Mouse (Mus musculus) heart, postnatal 14 days (tissue): Measurements from ENCODE around the gene Psma5. TPM values are rescaled to one million over a fixed set of nuclear protein-coding genes. Genes with fewer than 3 reads are reported as not detected.
"Not testable (repeated sequence)": the region's sequence is repeated elsewhere in the genome, so short reads cannot be mapped to it uniquely, and the experiment has no call there.

Source experiments
- DNase-seq, 2 experiments: peaks; one replicate each; pipeline ENCODE4 v3.0.0; 2021 to 2022
- intact Hi-C: fragments of 180-260 bp; cut with DNase I; formaldehyde crosslinking; loops from one replicate; pipeline ENCODE4 v1.15.1; 2025
- total RNA-seq, 2 experiments: library from RNA; stranded (reverse); gene quantifications; 2 replicates each; pipeline ENCODE4 v1.2.3; 2021

The Psma5 gene
- total RNA-seq, 2 experiments from 2014 or later = 58.9 to 62.4 TPM

- intact Hi-C loops = loop anchor here (5.0 kb wide), 2 partner anchors 47 to 97 kb away; partner anchors contain the start of gene Atxn7l2
- DNase-seq = no peak
Observed at GRCm38 (mm10) chr3:108259319-108259718, 2.6 kb downstream of the Psma5 start.

GRCm38 (mm10) chr3:108279495-108279894, 22.8 kb downstream of the Psma5 start:
- intact Hi-C loops = loop anchor here (5.0 kb wide), 1 partner anchor 112 kb away; no protein-coding TSS in a partner anchor
- not testable (repeated sequence) for DNase-seq

GRCm38 (mm10) chr3:108282401-108283240, 25.9 kb downstream of the Psma5 start:
- intact Hi-C loops = loop anchor here (5.0 to 10.0 kb wide), 2 partner anchors 55 to 272 kb away; no protein-coding TSS in a partner anchor
- peak in 1 of 2 experiments; percentile 45 for DNase-seq

- peak in 1 of 2 experiments; percentile 7 for DNase-seq
- intact Hi-C loops = loop anchor here (5.0 to 10.0 kb wide), 2 partner anchors 54 to 272 kb away; no protein-coding TSS in a partner anchor
Observed at GRCm38 (mm10) chr3:108283241-108283561, 26.5 kb downstream of the Psma5 start.

- intact Hi-C loops = loop anchor here (1.0 to 10.0 kb wide), 3 partner anchors 53 to 271 kb away; no protein-coding TSS in a partner anchor
- peak; percentile 86 to 87 for DNase-seq
Observed at GRCm38 (mm10) chr3:108283781-108284601, 27.3 kb downstream of the Psma5 start, which contains the start of gene Sort1. TSS of gene Sort1 (plus strand) at chr3:108284082.

GRCm38 (mm10) chr3:108285078-108285711, 28.5 kb downstream of the Psma5 start:
- intact Hi-C loops = loop anchor here (5.0 to 10.0 kb wide), 2 partner anchors 37 to 270 kb away; no protein-coding TSS in a partner anchor
- DNase-seq = no peak

- intact Hi-C loops = loop anchor here (1.0 to 10.0 kb wide), 3 partner anchors 35 to 268 kb away; no protein-coding TSS in a partner anchor
- no peak for DNase-seq
Observed at GRCm38 (mm10) chr3:108286671-108287439, 30.1 kb downstream of the Psma5 start.

GRCm38 (mm10) chr3:108287811-108288805, 31.4 kb downstream of the Psma5 start:
- intact Hi-C loops = loop anchor here (5.0 to 10.0 kb wide), 2 partner anchors 34 to 267 kb away; no protein-coding TSS in a partner anchor
- DNase-seq = peak in 1 of 2 experiments; percentile 13

GRCm38 (mm10) chr3:108289311-108290130, 32.8 kb downstream of the Psma5 start:
- no peak for DNase-seq
- intact Hi-C loops = loop anchor here (5.0 to 10.0 kb wide), 2 partner anchors 33 to 265 kb away; no protein-coding TSS in a partner anchor

GRCm38 (mm10) chr3:108291036-108291799, 34.5 kb downstream of the Psma5 start:
- no peak for DNase-seq
- intact Hi-C loops = no loop called here

GRCm38 (mm10) chr3:108294398-108294797, 37.7 kb downstream of the Psma5 start:
- intact Hi-C loops = no loop called here
- peak in 1 of 2 experiments; percentile 31 for DNase-seq

- intact Hi-C loops = loop anchor here (5.0 kb wide), 1 partner anchor 47 kb away; no protein-coding TSS in a partner anchor
Observed at GRCm38 (mm10) chr3:108295379-108296219, 38.9 kb downstream of the Psma5 start.

GRCm38 (mm10) chr3:108296220-108297049, 39.7 kb downstream of the Psma5 start:
- intact Hi-C loops = loop anchor here (5.0 kb wide), 1 partner anchor 46 kb away; no protein-coding TSS in a partner anchor
- DNase-seq = peak; percentile 59 to 64

More at GRCm38 (mm10) chr3:108295379-108296219, 38.9 kb downstream of the Psma5 start:
- peak; percentile 52 to 61 for DNase-seq

- intact Hi-C loops = loop anchor here (5.0 kb wide), 1 partner anchor 45 kb away; no protein-coding TSS in a partner anchor
- no peak for DNase-seq
Observed at GRCm38 (mm10) chr3:108297050-108297419, 40.3 kb downstream of the Psma5 start.
